Mouse (Mus musculus) heart, postnatal 14 days (tissue): ENCODE measurements around the gene Tpi1. TPM values are rescaled to one million over a fixed set of nuclear protein-coding genes. Genes with fewer than 3 reads are reported as not detected.

Experiments
- DNase-seq, 2 experiments: peaks; one replicate each; pipeline ENCODE4 v3.0.0; 2021 to 2022
- intact Hi-C: fragments of 180-260 bp; cut with DNase I; formaldehyde crosslinking; loops from one replicate; pipeline ENCODE4 v1.15.1; 2025
- long read RNA-seq, 2 experiments: library from polyadenylated mRNA; stranded (forward); transcript quantifications; one replicate each; pipeline ENCODE4 v2.0.0; 2021
- total RNA-seq, 2 experiments: library from RNA; stranded (reverse); gene quantifications; 2 replicates each; pipeline ENCODE4 v1.2.3; 2021

The Tpi1 gene
- 100 to 1,000 TPM; 772 to 817 TPM for total RNA-seq
- long read RNA-seq, experiment 1, transcript Tpi1-203 (6 exons, 802 nt), result minor isoform, 8 of 1,258 reads
- long read RNA-seq, experiment 1, transcript Tpi1-205 (7 exons, 1,607 nt), result major isoform, 1,216 of 1,258 reads
- long read RNA-seq, experiment 1, partial matches to known transcripts, result 8 of 1,258 reads
- long read RNA-seq, experiment 1, other reads (novel, unspliced or antisense), result 22 of 1,258 reads
- long read RNA-seq, experiment 2, transcript Tpi1-205 (7 exons, 1,607 nt), result major isoform, 888 of 915 reads
- long read RNA-seq, experiment 2, partial matches to known transcripts, result 8 of 915 reads
- long read RNA-seq, experiment 2, other reads (novel, unspliced or antisense), result 14 of 915 reads

- intact Hi-C loops, result no loop called here
- DNase-seq, result peak; percentile 88 to 93
These were observed at the start of gene Tpi1 for GRCm38 (mm10) chr6:124813933-124814332. TSS of gene Tpi1 (minus strand) at chr6:124814296.

GRCm38 (mm10) chr6:124863125-124863657, 49.1 kb upstream of the Tpi1 start:
- intact Hi-C loops, result loop anchor here (5.0 kb wide), 1 partner anchor 219 kb away; no protein-coding TSS in a partner anchor
- DNase-seq, result no peak

GRCm38 (mm10) chr6:124862406-124863124, 48.5 kb upstream of the Tpi1 start:
- intact Hi-C loops, result loop anchor here (5.0 kb wide), 1 partner anchor 220 kb away; no protein-coding TSS in a partner anchor
- no peak for DNase-seq

DNA sequence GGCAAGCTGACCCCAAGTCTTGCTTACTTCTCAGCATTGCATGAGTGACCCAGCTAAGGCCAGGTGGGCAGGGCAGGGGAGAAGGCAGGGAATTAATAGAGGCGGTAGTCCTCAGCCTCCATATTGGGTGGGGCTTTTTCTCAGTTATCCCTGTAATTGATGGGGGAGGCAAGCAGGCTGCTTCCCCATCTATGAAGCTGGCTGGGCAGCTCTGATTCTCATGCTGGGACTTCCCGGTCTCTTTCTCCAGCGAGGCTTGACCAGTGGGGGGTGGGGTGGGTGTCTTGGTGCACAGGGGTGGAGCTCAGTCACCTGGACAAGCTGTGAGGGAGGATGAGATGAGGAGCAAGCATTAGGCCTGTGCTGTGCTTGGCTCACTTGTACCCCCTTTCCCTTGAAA, 47.7 kb upstream of the Tpi1 start:
- intact Hi-C loops, result loop anchor here (2.0 to 5.0 kb wide), 2 partner anchors 41 to 220 kb away; no protein-coding TSS in a partner anchor
- no peak for DNase-seq

DNA sequence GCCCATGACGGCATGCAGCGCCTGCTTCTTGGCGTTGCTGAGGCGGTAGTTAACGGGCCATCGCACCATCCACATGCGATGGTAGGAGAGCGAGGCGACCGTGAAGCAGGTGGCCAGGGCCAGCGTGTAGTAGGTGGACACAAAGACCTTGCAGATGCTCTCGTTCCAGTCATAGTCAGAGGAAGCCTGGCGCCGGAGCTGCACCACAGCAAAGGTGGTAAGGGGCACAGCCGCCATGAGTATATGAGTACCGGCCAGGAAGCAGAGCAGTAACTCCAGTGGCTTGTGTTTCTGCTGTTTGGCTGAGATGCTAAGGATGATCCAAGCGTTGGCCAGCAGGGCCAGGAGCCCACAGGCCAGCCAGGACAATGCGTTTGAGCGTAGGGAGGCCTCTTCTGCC, 47.2 kb upstream of the Tpi1 start:
- intact Hi-C loops, result loop anchor here (2.0 to 5.0 kb wide), 2 partner anchors 42 to 221 kb away; no protein-coding TSS in a partner anchor
- no peak for DNase-seq

- DNase-seq, result no peak
- intact Hi-C loops, result loop anchor here (2.0 to 5.0 kb wide), 2 partner anchors 42 to 222 kb away; no protein-coding TSS in a partner anchor
These were observed 46.4 kb upstream of the Tpi1 start for GRCm38 (mm10) chr6:124860511-124860910.

DNA sequence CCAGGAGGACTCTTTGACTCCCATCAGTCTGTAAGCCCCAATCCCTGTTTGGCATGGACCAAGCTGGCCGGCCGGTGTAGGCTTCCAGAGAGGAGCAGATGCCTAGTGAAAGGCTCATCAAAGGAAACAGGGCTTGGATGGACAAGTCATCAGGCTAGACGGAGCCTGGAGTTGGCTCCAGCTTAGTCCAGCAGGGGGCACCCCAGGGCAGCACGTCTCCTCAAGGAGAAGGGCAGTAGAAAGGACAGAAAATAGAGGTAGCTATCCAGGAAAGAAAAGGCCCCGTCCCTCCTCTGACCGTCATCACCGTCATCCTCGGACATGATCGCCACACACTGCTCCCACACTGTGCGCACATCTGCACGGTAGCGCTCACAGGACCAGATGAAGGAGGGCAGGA, 45.6 kb upstream of the Tpi1 start:
- intact Hi-C loops, result loop anchor here (1.0 to 10.0 kb wide), 4 partner anchors 43 to 223 kb away; partner anchors contain the start of gene Cops7a
- peak; percentile 90 to 94 for DNase-seq

GRCm38 (mm10) chr6:124858561-124859318, 44.6 kb upstream of the Tpi1 start:
- intact Hi-C loops, result loop anchor here (1.0 to 10.0 kb wide), 2 partner anchors 72 to 106 kb away; partner anchors contain the start of gene Cops7a

DNA sequence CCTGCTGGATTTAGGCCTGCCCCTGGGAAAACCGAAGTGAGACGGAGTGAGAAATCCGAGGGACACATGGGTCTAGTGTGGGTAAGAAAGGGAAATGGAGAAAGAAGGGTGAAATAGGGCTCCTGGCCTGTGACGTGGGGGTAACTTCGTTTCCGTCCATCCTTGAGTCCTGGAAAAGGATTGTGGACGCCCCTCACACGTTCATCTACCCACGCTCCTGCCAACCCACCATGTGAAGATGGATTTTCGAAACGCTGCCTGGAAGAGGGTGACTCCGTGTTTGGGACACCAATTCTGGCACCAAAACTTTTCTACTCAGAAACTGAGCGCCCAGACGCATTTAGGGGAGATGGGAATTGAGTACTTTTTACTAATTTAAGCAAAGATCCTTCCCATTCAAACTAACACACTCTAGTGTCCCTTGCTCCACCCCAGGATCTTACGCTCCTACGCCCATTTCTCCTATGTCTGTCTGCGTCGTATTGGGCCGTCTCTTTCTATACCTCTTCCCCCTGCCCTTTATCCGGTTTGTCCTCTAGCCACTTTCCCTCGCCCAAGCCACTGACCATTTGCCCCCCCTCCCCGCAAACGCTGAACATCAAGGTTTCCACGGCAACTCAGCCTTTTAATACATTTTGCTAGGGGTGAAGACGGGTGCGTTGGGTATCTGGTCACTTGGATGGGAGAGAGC, 43.9 kb upstream of the Tpi1 start:
- intact Hi-C loops, result loop anchor here (10.0 kb wide), 1 partner anchor 107 kb away; the partner anchor contains the start of gene Cops7a
- no peak for DNase-seq

More at GRCm38 (mm10) chr6:124858561-124859318, 44.6 kb upstream of the Tpi1 start:
- DNase-seq, result no peak

DNA sequence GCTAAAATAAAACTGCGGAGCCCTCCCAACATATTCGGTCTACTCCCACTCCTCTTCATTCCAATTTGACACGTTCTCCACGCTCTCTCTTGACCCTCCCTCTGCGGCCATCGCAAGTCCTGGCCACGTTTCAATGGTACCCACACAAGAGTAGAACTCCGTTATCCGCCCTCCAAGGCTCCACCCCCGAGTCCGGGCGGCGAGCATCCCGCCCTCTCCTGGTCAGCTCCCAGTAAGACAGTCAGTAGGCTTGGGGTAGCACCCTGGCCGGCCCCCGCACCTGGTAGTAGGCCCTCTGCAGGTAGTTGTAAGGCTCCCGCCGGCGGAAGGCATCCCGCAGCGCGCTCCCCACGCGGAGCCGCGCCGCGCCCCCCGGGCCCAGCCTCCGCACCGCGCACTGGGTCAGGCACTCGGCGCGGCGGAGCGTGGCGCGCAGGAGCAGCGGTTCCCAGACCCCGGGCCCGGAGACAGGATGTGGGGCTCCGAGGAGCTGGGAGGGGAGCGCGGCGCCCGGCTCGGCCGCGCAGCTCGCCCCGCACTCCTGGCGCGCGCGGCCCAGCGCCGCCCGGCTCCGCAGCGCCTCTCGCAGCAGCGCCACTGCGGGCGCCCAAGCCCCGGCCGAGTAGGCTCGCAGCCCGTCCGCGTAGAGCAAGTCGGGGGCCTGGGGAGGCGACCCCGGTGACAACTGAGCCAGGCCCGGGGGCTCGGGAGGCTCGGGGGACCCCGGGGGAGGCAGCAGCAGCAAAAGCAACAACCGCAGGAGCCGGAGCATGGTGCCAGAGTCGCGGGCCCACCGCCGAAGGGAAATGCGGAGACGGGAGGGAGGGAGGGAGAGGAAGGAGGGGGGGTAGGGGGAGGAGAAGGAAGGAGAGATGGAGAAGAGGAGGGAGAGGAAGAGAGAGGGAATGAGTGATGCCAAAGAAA, 43.1 kb upstream of the Tpi1 start, which contains the start of gene P3h3:
TSS of gene P3h3 (minus strand) at position 837 of the 924 bp plus-strand sequence.
- DNase-seq, result peak; percentile 82 to 86
- intact Hi-C loops, result loop anchor here (10.0 kb wide), 1 partner anchor 108 kb away; the partner anchor contains the start of gene Cops7a

DNA sequence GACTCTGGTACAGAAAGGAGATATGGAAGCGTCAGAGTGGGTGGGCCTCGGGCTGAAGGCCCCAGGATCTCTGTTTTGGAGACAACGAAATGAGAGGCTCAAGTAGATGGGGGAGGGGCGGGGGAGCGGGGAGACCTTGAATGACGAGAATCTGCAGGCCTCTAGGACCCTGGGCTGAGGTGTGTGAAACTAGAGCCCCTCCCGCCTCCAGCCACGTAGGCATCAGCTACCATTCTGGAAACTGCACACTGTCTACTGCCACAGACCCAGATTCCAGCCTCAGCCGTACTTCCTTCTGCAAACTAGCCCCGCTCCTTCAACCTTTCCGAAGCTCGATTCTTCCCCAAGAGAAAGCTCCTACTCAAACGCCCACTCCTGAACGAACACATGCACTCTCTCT, 42.2 kb upstream of the Tpi1 start:
- DNase-seq, result no peak
- intact Hi-C loops, result loop anchor here (10.0 kb wide), 1 partner anchor 108 kb away; the partner anchor contains the start of gene Cops7a

DNA sequence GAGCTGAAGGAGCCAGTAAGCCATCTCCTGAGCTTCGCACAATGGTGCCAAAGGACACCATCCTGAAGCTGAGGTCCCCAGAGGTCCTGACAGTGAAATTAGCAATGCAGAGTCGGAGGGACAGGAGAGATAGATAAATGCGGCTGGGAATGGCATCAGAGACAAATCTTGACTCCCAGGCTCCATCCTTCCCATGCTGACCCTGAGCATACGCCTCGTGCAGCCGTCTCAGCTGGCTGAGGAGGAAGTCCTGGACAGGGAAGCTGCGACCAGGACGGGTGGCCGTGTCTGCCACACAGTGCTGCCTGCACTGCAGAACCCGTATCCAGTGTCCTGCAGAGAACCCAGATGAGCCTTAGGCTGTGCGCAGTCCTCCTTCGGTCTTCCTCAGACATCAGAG, 40.6 kb upstream of the Tpi1 start:
- no peak for DNase-seq
- intact Hi-C loops, result loop anchor here (10.0 kb wide), 1 partner anchor 110 kb away; the partner anchor contains the start of gene Cops7a

GRCm38 (mm10) chr6:124850535-124850934, 36.4 kb upstream of the Tpi1 start:
- intact Hi-C loops, result loop anchor here (10.0 kb wide), 1 partner anchor 114 kb away; the partner anchor contains the start of gene Cops7a
- DNase-seq, result no peak

- peak; percentile 89 to 97 for DNase-seq
- intact Hi-C loops, result loop anchor here (5.0 kb wide), 1 partner anchor 235 kb away; no protein-coding TSS in a partner anchor
These were observed 33.2 kb upstream of the Tpi1 start for GRCm38 (mm10) chr6:124847305-124847704.

DNA sequence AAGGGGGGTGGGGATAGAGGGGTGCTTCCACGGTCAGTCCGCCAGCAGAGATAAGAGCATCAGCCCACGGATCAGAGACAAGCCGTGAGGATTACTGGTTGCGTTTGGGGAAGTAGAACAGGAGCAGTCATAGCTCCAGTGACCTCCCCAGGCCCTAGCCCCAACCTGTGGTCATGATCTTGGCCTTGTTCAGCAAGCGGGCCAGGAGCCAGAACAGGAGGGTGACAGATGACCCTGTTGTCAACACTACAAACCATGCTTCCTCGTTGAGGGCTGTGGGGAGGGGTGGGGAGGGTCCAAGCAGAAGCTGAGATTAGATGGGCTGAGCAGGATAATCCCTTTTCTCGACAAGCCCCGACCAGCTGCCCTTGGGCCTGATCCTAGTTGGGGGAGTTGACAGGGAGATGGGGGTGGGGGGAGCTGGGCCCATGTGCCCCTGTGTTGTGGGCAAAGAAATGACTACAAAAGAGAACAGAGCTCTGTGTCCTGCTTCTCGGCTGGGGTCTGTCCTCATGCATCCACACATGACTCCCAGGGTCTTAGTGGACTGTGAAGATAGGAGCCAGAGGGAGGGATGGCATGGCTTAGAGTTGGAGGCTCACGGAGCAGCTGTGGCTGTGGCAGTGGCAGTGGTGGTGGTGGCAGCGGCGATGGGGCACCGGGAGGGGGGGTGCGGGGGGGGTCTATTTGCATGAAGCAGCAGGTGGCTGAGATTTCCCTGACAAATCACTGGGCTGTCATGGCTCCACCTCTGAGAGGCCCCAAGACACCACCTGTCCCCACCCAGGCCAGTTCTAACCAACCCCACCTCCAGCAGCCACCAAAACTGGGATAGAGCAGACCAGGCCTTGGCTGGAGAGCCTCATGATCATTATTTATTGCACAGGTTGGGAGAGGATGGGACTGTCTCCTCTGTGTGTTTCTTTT, 26.4 kb upstream of the Tpi1 start, which contains the start of gene Gnb3:
TSS of gene Gnb3 (minus strand) at position 35 of the 927 bp plus-strand sequence.
- intact Hi-C loops, result no loop called here
- DNase-seq, result peak in 1 of 2 experiments; percentile 47

- DNase-seq, result peak; percentile 36 to 49
- intact Hi-C loops, result no loop called here
These were observed 25.7 kb upstream of the Tpi1 start for GRCm38 (mm10) chr6:124839805-124840204.

DNA sequence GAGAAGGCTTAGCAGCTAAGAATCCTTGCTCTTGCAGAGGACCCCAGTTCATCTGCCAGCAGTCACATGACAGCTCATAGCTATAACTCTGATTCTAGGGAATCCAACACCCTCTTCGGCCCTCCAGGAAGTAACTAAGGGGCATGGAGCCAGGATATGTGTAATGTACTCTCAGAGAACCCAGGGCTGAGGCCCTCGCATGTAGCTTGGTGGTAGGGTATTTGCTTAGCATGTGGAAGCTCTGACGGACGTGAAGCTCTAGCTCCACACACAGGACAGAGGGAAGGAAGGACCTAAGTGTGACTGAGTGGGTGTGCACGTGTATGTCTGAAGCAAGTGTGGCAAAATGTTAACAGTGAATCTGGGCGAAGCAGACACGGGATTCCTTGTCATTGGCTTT, 22.3 kb upstream of the Tpi1 start:
- intact Hi-C loops, result no loop called here
- DNase-seq, result no peak
